Mouse (Mus musculus) limb, embryonic 14.5 days (tissue): ENCODE results near the gene Msln. TPM values are rescaled to one million over a fixed set of nuclear protein-coding genes. Genes with fewer than 3 reads are reported as not detected.

Experiments used
- ATAC-seq: fragments of 200-750 bp; cut with Nextera tagmentation; 2 replicates; pipeline ENCODE4 v1.8.0; 2017; ENCODE audit warnings: low read depth, moderate number of reproducible peaks, moderate TSS enrichment; ENCODE audit not compliant: low FRiP score
- DNase-seq: peaks from one replicate; pipeline ENCODE4 v3.0.0-alpha.2; 2015; ENCODE audit warnings: low spot score
- H3K27ac ChIP-seq: fragments of 300-500 bp; sonication (generic); replicated peaks from 2 replicates; pipeline ENCODE4 v1.5.1; 2014; ENCODE audit warnings: low read depth, mild to moderate bottlenecking, low read length, moderate library complexity, mixed read lengths
- H3K27me3 ChIP-seq: fragments of 300-500 bp; sonication (generic); 2 replicates; pipeline ENCODE4 v1.6.1; 2014; ENCODE audit warnings: low read length, mixed read lengths; ENCODE audit not compliant: control insufficient read depth, insufficient read depth
- H3K36me3 ChIP-seq: fragments of 300-500 bp; sonication (generic); 2 replicates; pipeline ENCODE4 v1.6.1; 2014; ENCODE audit warnings: mild to moderate bottlenecking, low read length, moderate library complexity, mixed read lengths; ENCODE audit not compliant: control insufficient read depth, insufficient read depth
- H3K4me1 ChIP-seq: fragments of 300-500 bp; sonication (generic); 2 replicates; pipeline ENCODE4 v1.6.1; 2014; ENCODE audit warnings: antibody characterized with exemption, low read length, mixed read lengths; ENCODE audit not compliant: control insufficient read depth, insufficient read depth
- H3K4me2 ChIP-seq: fragments of 300-500 bp; sonication (generic); replicated peaks from 2 replicates; pipeline ENCODE4 v1.6.1; 2014; ENCODE audit warnings: low read depth, mild to moderate bottlenecking, low read length, moderate library complexity; ENCODE audit not compliant: severe bottlenecking
- H3K4me3 ChIP-seq: fragments of 300-500 bp; sonication (generic); replicated peaks from 2 replicates; pipeline ENCODE4 v1.5.1; 2014; ENCODE audit warnings: low read length
- H3K9ac ChIP-seq: fragments of 300-500 bp; sonication (generic); 2 replicates; pipeline ENCODE4 v1.6.1; 2014; ENCODE audit warnings: mild to moderate bottlenecking, low read depth, low read length, moderate library complexity; ENCODE audit not compliant: severe bottlenecking
- H3K9me3 ChIP-seq: fragments of 300-500 bp; sonication (generic); 2 replicates; pipeline ENCODE4 v1.6.1; 2016; ENCODE audit warnings: low read length; ENCODE audit not compliant: control insufficient read depth
- POLR2A ChIP-seq: fragments of 200-500 bp; IDR thresholded peaks from 2 replicates; pipeline ENCODE4 v1.8.0; 2012; ENCODE audit warnings: inconsistent platforms, mild to moderate bottlenecking, moderate library complexity, borderline replicate concordance; ENCODE audit not compliant: insufficient read depth, insufficient read length; ENCODE audit errors: extremely low read depth
- WGBS: fragments of 180-500 bp; shearing (Covaris S2); extraction: QIAGEN DNeasy Blood & Tissue Kit; methylation state at CpG from one replicate; pipeline ENCODE4 v1.1.7; 2014; 5-methylcytosine and 5-hydroxymethylcytosine counted together
- microRNA-seq: library from miRNA; unstranded; fragments of <30 nt; microRNA quantifications from one replicate; pipeline ENCODE4, GENCODE M21; 2016
- polyA plus RNA-seq, 2 experiments: library from polyadenylated mRNA; depleted of rRNA in 1 of 2; stranded (reverse) in 1 of 2; unstranded in 1 of 2; fragments of >200 nt; fragmentation: Nextera tagmentation in 1 of 2; extraction: Ambion mirVana in 1 of 2; gene quantifications; 2 replicates each; pipeline versions ENCODE4 v1.2.1 to v1.2.3; 2012 to 2014

The Msln gene
- polyA plus RNA-seq, 2 experiments, result 0.95 to 5.5 TPM

- no peak for TF ChIP-seq POLR2A
- H3K27me3 ChIP-seq, result peaks cover 23% of the 10 kb centered on the region
- no peak overlapping the region for H3K4me2 ChIP-seq
- WGBS, result 0% methylated on average over 6 of the region's 6 CpGs
- ATAC-seq, result no peak
- H3K9me3 ChIP-seq, result no peaks in the 10 kb centered on the region
- no peak overlapping the region for H3K9ac ChIP-seq
- H3K27ac ChIP-seq, result no peak overlapping the region
- H3K4me3 ChIP-seq, result no peak overlapping the region
- DNase-seq, result no peak
- H3K36me3 ChIP-seq, result peaks cover 20% of the 10 kb centered on the region
- H3K4me1 ChIP-seq, result peaks cover 4% of the 10 kb centered on the region; the same call in 1 of the 2 replicates
Measured at GRCm38 (mm10) chr17:25716130-25716529, 38.0 kb downstream of the Msln start.

DNA sequence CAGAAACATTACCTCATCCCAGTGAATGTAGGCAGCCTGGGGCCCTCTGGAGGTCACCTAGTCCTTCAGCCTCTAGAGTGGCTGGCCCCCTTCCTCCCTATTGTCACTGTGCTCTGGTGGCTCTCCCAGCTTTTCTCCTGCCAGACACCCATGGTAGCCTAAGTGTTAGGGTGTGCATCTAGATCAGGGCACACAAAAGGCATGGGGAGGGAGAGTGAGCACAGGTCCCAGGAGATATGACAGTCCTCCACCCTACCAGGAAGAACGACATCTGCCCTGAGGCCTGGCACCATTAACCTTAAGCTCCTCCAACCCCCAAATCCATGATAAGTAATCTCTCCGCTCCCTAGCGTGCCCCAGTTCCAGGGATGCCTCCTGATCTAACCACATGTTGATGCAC lies 38.6 kb downstream of the Msln start:
- 54% methylated on average over 3 of the region's 3 CpGs for WGBS
- Histone ChIP-seq H3K27ac (no peak overlapping the region), H3K4me1 (peaks cover 4% of the 10 kb centered on the region; the same call in 1 of the 2 replicates), H3K4me3 (no peak overlapping the region), H3K4me2 (no peak overlapping the region), H3K9me3 (no peaks in the 10 kb centered on the region), H3K9ac (no peak overlapping the region), H3K36me3 (peaks cover 15% of the 10 kb centered on the region; the same call in 1 of the 2 replicates), H3K27me3 (peaks cover 23% of the 10 kb centered on the region)
- ATAC-seq (no peak), DNase-seq (no peak)
- no peak for TF ChIP-seq POLR2A

DNA sequence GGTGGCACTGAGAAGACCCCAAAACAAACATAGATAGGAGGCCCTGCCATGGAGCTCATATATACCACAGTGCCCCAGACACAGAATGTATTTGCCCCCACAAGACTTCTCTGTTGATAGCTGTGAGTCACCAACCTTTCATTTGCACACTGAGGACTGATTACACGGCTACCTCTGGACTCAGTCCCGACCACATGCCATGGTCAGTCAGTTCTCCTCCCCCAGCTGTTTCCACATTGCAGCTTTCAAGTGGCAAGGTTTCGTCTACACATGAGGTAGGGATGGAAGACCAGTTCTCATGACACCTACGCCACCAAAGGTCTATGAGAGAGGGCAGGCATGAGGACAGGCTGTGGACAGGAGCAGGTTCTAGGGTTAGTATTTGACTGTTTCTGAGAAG lies 43.0 kb downstream of the Msln start:
- Histone ChIP-seq H3K4me2 (no peak overlapping the region), H3K36me3 (no peaks in the 10 kb centered on the region), H3K4me1 (no peaks in the 10 kb centered on the region), H3K9me3 (no peaks in the 10 kb centered on the region), H3K9ac (no peak overlapping the region), H3K27ac (no peak overlapping the region), H3K4me3 (no peak overlapping the region), H3K27me3 (peaks cover 4% of the 10 kb centered on the region; the same call in 1 of the 2 replicates)
- DNase-seq, result no peak
- ATAC-seq, result no peak
- 82% methylated on average over 4 of the region's 4 CpGs for WGBS
- no peak for TF ChIP-seq POLR2A

DNA sequence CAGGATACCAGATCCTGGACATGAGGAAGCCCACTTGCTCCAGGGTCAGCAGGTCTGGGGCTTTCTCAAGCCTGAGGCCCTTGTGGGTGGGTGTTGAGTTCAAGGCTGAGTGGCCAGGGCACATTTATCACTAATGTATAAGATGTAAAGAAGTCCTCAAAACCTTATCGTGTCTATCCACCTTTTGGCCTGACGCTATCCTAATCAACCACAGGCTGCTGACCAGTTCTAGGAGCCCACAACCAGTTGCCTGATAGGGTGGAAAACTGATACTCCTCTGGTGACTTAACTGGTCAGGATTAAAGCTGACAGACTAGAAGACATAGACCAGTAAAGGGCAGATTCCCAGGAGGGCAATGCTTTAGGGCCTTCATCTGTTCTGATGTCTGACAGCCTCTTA lies 44.2 kb downstream of the Msln start:
- no peaks in the 10 kb centered on the region for H3K4me1 ChIP-seq
- H3K4me2 ChIP-seq, result no peak overlapping the region
- H3K9me3 ChIP-seq, result no peaks in the 10 kb centered on the region
- no peak overlapping the region for H3K9ac ChIP-seq
- DNase-seq (no peak), ATAC-seq (no peak)
- H3K27me3 ChIP-seq, result no peaks in the 10 kb centered on the region
- TF ChIP-seq POLR2A, result no peak
- 94% methylated on average over 2 of the region's 2 CpGs for WGBS
- H3K4me3 ChIP-seq, result no peak overlapping the region
- H3K36me3 ChIP-seq, result no peaks in the 10 kb centered on the region
- H3K27ac ChIP-seq, result no peak overlapping the region

GRCm38 (mm10) chr17:25700863-25701496 lies 53.2 kb downstream of the Msln start:
- no peak for DNase-seq
- ATAC-seq, result no peak
- Histone ChIP-seq H3K4me3 (no peak overlapping the region), H3K9ac (no peak overlapping the region), H3K27me3 (no peaks in the 10 kb centered on the region), H3K36me3 (no peaks in the 10 kb centered on the region), H3K9me3 (no peaks in the 10 kb centered on the region), H3K27ac (no peak overlapping the region), H3K4me2 (no peak overlapping the region), H3K4me1 (0 out of 2 replicates have a peak, but pooled peaks cover 4% of the 10 kb centered on the region)
- WGBS, result 60% methylated on average over 9 of the region's 9 CpGs
- no peak for TF ChIP-seq POLR2A

Small RNA genes within 50 kb of the gene (microRNA-seq; reads per million reads assigned to microRNA genes)
- gene Gm25083 (not detected), gene Mir6966 (not detected)

Other genes starting within 250 kb of the Msln start
- gene Sox8, start 183.7 kb downstream of the Msln start, polyA plus RNA-seq (2012; rRNA removed), result 16.3 and 23.4 TPM in 2 replicates
- gene Sox8, start 183.7 kb downstream of the Msln start, polyA plus RNA-seq (2014; fragmentation: Nextera tagmentation; extraction: Ambion mirVana), result 12.6 and 16.7 TPM in 2 replicates
- gene Lmf1, start 175.3 kb downstream of the Msln start, polyA plus RNA-seq (2012; rRNA removed), result 20.3 and 26.3 TPM in 2 replicates
- 26.9 and 28.7 TPM in 2 replicates for gene Lmf1, start 175.3 kb downstream of the Msln start, polyA plus RNA-seq (2014; fragmentation: Nextera tagmentation; extraction: Ambion mirVana)
- 0.56 and 0.74 TPM in 2 replicates for gene Gng13, start 37.2 kb downstream of the Msln start, polyA plus RNA-seq (2012; rRNA removed)
- 3.5 and 6.1 TPM in 2 replicates for gene Gng13, start 37.2 kb downstream of the Msln start, polyA plus RNA-seq (2014; fragmentation: Nextera tagmentation; extraction: Ambion mirVana)
- gene Chtf18, start 27.0 kb downstream of the Msln start, polyA plus RNA-seq (2012; rRNA removed), result 34.5 and 34.6 TPM in 2 replicates
- 14.7 and 16.1 TPM in 2 replicates for gene Chtf18, start 27.0 kb downstream of the Msln start, polyA plus RNA-seq (2014; fragmentation: Nextera tagmentation; extraction: Ambion mirVana)
- gene Rpusd1, start 26.7 kb downstream of the Msln start, polyA plus RNA-seq (2012; rRNA removed), result 48.2 and 71.7 TPM in 2 replicates
- gene Rpusd1, start 26.7 kb downstream of the Msln start, polyA plus RNA-seq (2014; fragmentation: Nextera tagmentation; extraction: Ambion mirVana), result 26.1 and 26.6 TPM in 2 replicates
- 0.10 and 0.13 TPM in 2 replicates for gene Mslnl, start 18.3 kb downstream of the Msln start, polyA plus RNA-seq (2012; rRNA removed)
- gene Mslnl, start 18.3 kb downstream of the Msln start, polyA plus RNA-seq (2014; fragmentation: Nextera tagmentation; extraction: Ambion mirVana), result 0.10 and 0.22 TPM in 2 replicates
- gene Narfl, start 19.4 kb upstream of the Msln start, polyA plus RNA-seq (2012; rRNA removed), result 24.9 and 26.0 TPM in 2 replicates
- gene Narfl, start 19.4 kb upstream of the Msln start, polyA plus RNA-seq (2014; fragmentation: Nextera tagmentation; extraction: Ambion mirVana), result 24.2 and 26.1 TPM in 2 replicates
- gene Haghl, start 31.3 kb upstream of the Msln start, polyA plus RNA-seq (2012; rRNA removed), result 113 and 119 TPM in 2 replicates
- 69.3 and 78.0 TPM in 2 replicates for gene Haghl, start 31.3 kb upstream of the Msln start, polyA plus RNA-seq (2014; fragmentation: Nextera tagmentation; extraction: Ambion mirVana)
- 0.06 and 0.10 TPM in 2 replicates for gene Ccdc78, start 32.2 kb upstream of the Msln start, polyA plus RNA-seq (2012; rRNA removed)
- gene Ccdc78, start 32.2 kb upstream of the Msln start, polyA plus RNA-seq (2014; fragmentation: Nextera tagmentation; extraction: Ambion mirVana), result not detected in 2 replicates
- gene Fam173a, start 38.5 kb upstream of the Msln start, polyA plus RNA-seq (2012; rRNA removed), result 114 and 117 TPM in 2 replicates
- gene Fam173a, start 38.5 kb upstream of the Msln start, polyA plus RNA-seq (2014; fragmentation: Nextera tagmentation; extraction: Ambion mirVana), result 72.5 and 73.8 TPM in 2 replicates
- gene AC134908.4, start 41.3 kb upstream of the Msln start, polyA plus RNA-seq (2012; rRNA removed), result not detected in 2 replicates
- gene AC134908.4, start 41.3 kb upstream of the Msln start, polyA plus RNA-seq (2014; fragmentation: Nextera tagmentation; extraction: Ambion mirVana), result 0.30 TPM in 1 of 2 replicates, not detected in the other
- gene Metrn, start 42.8 kb upstream of the Msln start, polyA plus RNA-seq (2012; rRNA removed), result 83.6 and 119 TPM in 2 replicates
- 10.5 and 12.6 TPM in 2 replicates for gene Metrn, start 42.8 kb upstream of the Msln start, polyA plus RNA-seq (2014; fragmentation: Nextera tagmentation; extraction: Ambion mirVana)
- gene Fbxl16, start 54.7 kb upstream of the Msln start, polyA plus RNA-seq (2012; rRNA removed), result 6.5 and 12.2 TPM in 2 replicates
- gene Fbxl16, start 54.7 kb upstream of the Msln start, polyA plus RNA-seq (2014; fragmentation: Nextera tagmentation; extraction: Ambion mirVana), result 2.0 and 2.5 TPM in 2 replicates
- gene Wdr24, start 69.2 kb upstream of the Msln start, polyA plus RNA-seq (2012; rRNA removed), result 45.1 and 56.1 TPM in 2 replicates
- 26.0 and 27.7 TPM in 2 replicates for gene Wdr24, start 69.2 kb upstream of the Msln start, polyA plus RNA-seq (2014; fragmentation: Nextera tagmentation; extraction: Ambion mirVana)
- gene Jmjd8, start 74.5 kb upstream of the Msln start, polyA plus RNA-seq (2012; rRNA removed), result 64.4 and 79.2 TPM in 2 replicates
- 41.5 and 46.3 TPM in 2 replicates for gene Jmjd8, start 74.5 kb upstream of the Msln start, polyA plus RNA-seq (2014; fragmentation: Nextera tagmentation; extraction: Ambion mirVana)
- 335 and 338 TPM in 2 replicates for gene Stub1, start 79.0 kb upstream of the Msln start, polyA plus RNA-seq (2012; rRNA removed)
- gene Stub1, start 79.0 kb upstream of the Msln start, polyA plus RNA-seq (2014; fragmentation: Nextera tagmentation; extraction: Ambion mirVana), result 349 and 350 TPM in 2 replicates
- 11.7 and 12.9 TPM in 2 replicates for gene Rhbdl1, start 82.9 kb upstream of the Msln start, polyA plus RNA-seq (2012; rRNA removed)
- 1.9 and 2.3 TPM in 2 replicates for gene Rhbdl1, start 82.9 kb upstream of the Msln start, polyA plus RNA-seq (2014; fragmentation: Nextera tagmentation; extraction: Ambion mirVana)
- 13.0 and 19.4 TPM in 2 replicates for gene Gm20683, start 87.4 kb upstream of the Msln start, polyA plus RNA-seq (2012; rRNA removed)
- gene Gm20683, start 87.4 kb upstream of the Msln start, polyA plus RNA-seq (2014; fragmentation: Nextera tagmentation; extraction: Ambion mirVana), result 2.2 and 2.5 TPM in 2 replicates
- gene Rhot2, start 90.5 kb upstream of the Msln start, polyA plus RNA-seq (2012; rRNA removed), result 101 and 126 TPM in 2 replicates
- gene Rhot2, start 90.5 kb upstream of the Msln start, polyA plus RNA-seq (2014; fragmentation: Nextera tagmentation; extraction: Ambion mirVana), result 10.6 and 16.9 TPM in 2 replicates
- 68.0 and 90.0 TPM in 2 replicates for gene Wdr90, start 107.1 kb upstream of the Msln start, polyA plus RNA-seq (2012; rRNA removed)
- 18.1 and 22.1 TPM in 2 replicates for gene Wdr90, start 107.1 kb upstream of the Msln start, polyA plus RNA-seq (2014; fragmentation: Nextera tagmentation; extraction: Ambion mirVana)
- gene Mcrip2, start 114.4 kb upstream of the Msln start, polyA plus RNA-seq (2012; rRNA removed), result 12.3 and 13.1 TPM in 2 replicates
- 13.4 and 20.2 TPM in 2 replicates for gene Mcrip2, start 114.4 kb upstream of the Msln start, polyA plus RNA-seq (2014; fragmentation: Nextera tagmentation; extraction: Ambion mirVana)
- 61.7 and 62.9 TPM in 2 replicates for gene Mettl26, start 120.7 kb upstream of the Msln start, polyA plus RNA-seq (2012; rRNA removed)
- 51.4 and 52.0 TPM in 2 replicates for gene Mettl26, start 120.7 kb upstream of the Msln start, polyA plus RNA-seq (2014; fragmentation: Nextera tagmentation; extraction: Ambion mirVana)
- gene Wfikkn1, start 126.5 kb upstream of the Msln start, polyA plus RNA-seq (2012; rRNA removed), result 1.2 and 1.4 TPM in 2 replicates
- gene Wfikkn1, start 126.5 kb upstream of the Msln start, polyA plus RNA-seq (2014; fragmentation: Nextera tagmentation; extraction: Ambion mirVana), result 0.68 and 0.77 TPM in 2 replicates
- 53.3 and 73.6 TPM in 2 replicates for gene Rab40c, start 165.3 kb upstream of the Msln start, polyA plus RNA-seq (2012; rRNA removed)
- 20.8 and 23.2 TPM in 2 replicates for gene Rab40c, start 165.3 kb upstream of the Msln start, polyA plus RNA-seq (2014; fragmentation: Nextera tagmentation; extraction: Ambion mirVana)
- gene Pigq, start 190.6 kb upstream of the Msln start, polyA plus RNA-seq (2012; rRNA removed), result 95.4 and 141 TPM in 2 replicates
- 48.7 and 48.8 TPM in 2 replicates for gene Pigq, start 190.6 kb upstream of the Msln start, polyA plus RNA-seq (2014; fragmentation: Nextera tagmentation; extraction: Ambion mirVana)
- 0.10 TPM in 2 replicates for gene Nhlrc4, start 190.6 kb upstream of the Msln start, polyA plus RNA-seq (2012; rRNA removed)
- gene Nhlrc4, start 190.6 kb upstream of the Msln start, polyA plus RNA-seq (2014; fragmentation: Nextera tagmentation; extraction: Ambion mirVana), result not detected in 2 replicates
- gene A930017K11Rik, start 198.2 kb upstream of the Msln start, polyA plus RNA-seq (2012; rRNA removed), result 0.25 and 0.26 TPM in 2 replicates
- 0.23 and 0.35 TPM in 2 replicates for gene A930017K11Rik, start 198.2 kb upstream of the Msln start, polyA plus RNA-seq (2014; fragmentation: Nextera tagmentation; extraction: Ambion mirVana)
- gene Capn15, start 231.4 kb upstream of the Msln start, polyA plus RNA-seq (2012; rRNA removed), result 50.1 and 70.4 TPM in 2 replicates
- 31.0 and 31.2 TPM in 2 replicates for gene Capn15, start 231.4 kb upstream of the Msln start, polyA plus RNA-seq (2014; fragmentation: Nextera tagmentation; extraction: Ambion mirVana)